Mouse (Mus musculus): Measurements from ENCODE around the gene Nqo2.

DNA sequence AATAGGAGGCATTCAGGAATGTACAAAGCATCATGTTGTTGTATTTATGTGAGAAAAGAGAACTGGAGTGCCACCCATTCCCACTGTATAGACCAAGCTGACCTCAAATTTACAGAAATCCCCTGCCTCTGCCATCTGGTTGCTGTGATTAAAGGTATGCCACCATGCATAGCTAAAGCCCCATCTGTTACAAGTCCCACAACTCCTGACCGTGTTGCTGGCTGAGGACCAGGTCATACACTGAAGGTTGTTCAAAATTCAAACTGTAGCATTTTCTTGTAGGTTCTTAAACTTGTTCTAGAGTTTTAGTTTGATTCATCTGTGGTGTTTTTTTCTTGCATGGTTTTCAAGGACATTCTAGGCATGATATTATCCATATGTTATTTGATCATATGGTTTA, 54.0 kb downstream of the Nqo2 start:
- TF ChIP-seq CTCF (IDR thresholded peaks at IDR 0.05; ENCODE audit: low read depth) (no peak), EP300 (IDR thresholded peaks at IDR 0.05; ENCODE audit: low read depth) (no peak)
